Mouse (Mus musculus): ENCODE measurements around the gene Olfr1321. TPM values are rescaled to one million over a fixed set of nuclear protein-coding genes. Genes with fewer than 3 reads are reported as not detected.

Olfr1321 gene
- polyA plus RNA-seq (2015; fragmentation: Nextera tagmentation; extraction: Ambion mirVana): not detected in 2 replicates

DNA sequence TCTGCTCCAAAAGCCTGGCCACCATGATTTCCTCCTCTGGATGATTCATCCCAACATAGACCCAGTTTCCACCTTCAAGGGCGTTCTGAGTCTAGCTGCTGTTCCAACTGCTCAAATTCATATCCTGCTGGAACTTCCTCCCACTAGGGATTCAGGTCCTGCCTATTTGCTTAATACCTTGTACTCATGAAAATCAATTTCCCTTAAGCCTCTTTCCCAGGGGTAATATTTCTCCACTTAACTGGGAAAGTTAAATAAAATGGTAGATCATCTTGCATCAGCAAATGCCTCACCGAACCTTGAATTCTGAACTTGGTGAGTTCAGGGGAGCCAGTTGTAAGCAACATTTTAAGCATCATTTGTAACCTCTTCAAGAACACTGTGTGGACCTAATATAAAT is at the start of gene Olfr1321:
Gene Olfr1321, minus strand, starts transcription at position 101 of the 400 bp plus-strand sequence.
- Histone ChIP-seq H3K27ac (ENCODE audit: low read length) (no peak within 1 kb of the TSS), H3K4me3 (replicated peaks; ENCODE audit: low read length) (no peak within 1 kb of the TSS), H3K4me2 (ENCODE audit: low read depth, low read length) (no peak within 1 kb of the TSS), H3K27me3 (ENCODE audit: control insufficient read depth, insufficient read depth, low read length) (no peaks in the 10 kb centered on the region), H3K4me1 (ENCODE audit: control insufficient read depth, insufficient read depth, low read length) (no peaks in the 10 kb centered on the region), H3K36me3 (ENCODE audit: control insufficient read depth, insufficient read depth, low read length) (no peaks in the 10 kb centered on the region), H3K9ac (ENCODE audit: low read length) (no peak within 1 kb of the TSS), H3K9me3 (replicated peaks; ENCODE audit: control insufficient read depth, low read length) (no peaks in the 10 kb centered on the region)
- WGBS: 69% methylated on average over 2 of the region's 2 CpGs
- ATAC-seq (ENCODE audit: insufficient read depth, low FRiP score): no peak

DNA sequence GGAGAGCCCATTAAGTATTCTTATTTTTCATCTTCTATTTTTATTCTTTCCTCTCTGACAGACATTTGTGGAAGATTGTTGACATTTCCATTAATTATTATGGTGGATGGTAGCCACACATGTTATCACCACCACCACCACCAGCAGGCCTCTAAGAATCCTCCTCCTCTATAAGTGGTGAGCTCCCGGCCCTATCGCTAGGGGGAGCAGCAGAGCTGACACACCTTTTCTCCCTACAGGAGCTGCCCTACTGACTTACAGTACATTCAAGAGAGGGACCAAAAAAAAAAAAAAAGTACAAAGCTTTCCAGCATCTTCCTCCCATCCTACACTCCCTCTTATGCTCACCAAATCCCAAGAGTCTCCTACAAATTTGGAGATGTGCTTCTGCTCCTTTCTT is 36.0 kb upstream of the Olfr1321 start:
- Histone ChIP-seq H3K4me1 (ENCODE audit: control insufficient read depth, insufficient read depth, low read length) (no peaks in the 10 kb centered on the region), H3K9me3 (replicated peaks; ENCODE audit: control insufficient read depth, low read length) (no peaks in the 10 kb centered on the region), H3K27ac (ENCODE audit: low read length) (no peak overlapping the region), H3K9ac (ENCODE audit: low read length) (no peak overlapping the region), H3K27me3 (ENCODE audit: control insufficient read depth, insufficient read depth, low read length) (no peaks in the 10 kb centered on the region), H3K36me3 (ENCODE audit: control insufficient read depth, insufficient read depth, low read length) (no peaks in the 10 kb centered on the region), H3K4me3 (replicated peaks; ENCODE audit: low read length) (no peak overlapping the region), H3K4me2 (ENCODE audit: low read depth, low read length) (no peak overlapping the region)
- ATAC-seq (ENCODE audit: insufficient read depth, low FRiP score): no peak
- WGBS: 26% methylated on average over 2 of the region's 2 CpGs

DNA sequence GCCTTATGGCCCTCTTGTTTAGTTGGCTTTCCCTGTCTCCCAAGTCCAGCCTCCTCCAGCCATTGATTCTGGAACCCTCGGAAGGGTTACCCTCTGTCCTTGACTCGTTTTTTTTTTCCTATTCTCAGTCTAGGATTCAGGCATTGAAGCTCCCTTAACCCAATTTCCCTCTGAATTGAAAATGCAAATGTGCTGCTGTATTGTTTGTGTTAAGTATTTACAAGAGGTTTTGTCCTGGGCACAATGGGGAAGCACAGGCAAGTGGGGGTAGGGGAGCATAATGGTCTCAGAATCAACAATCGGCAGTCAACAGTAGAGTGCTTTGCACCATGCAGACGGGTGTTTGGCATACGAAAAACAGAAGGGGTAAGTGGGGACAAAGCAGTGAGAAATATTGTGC is 10.3 kb upstream of the Olfr1321 start:
- no peak overlapping the region for H3K27ac ChIP-seq (ENCODE audit: low read length)
- 43% methylated on average over 5 of the region's 5 CpGs for WGBS
- ATAC-seq (ENCODE audit: insufficient read depth, low FRiP score): no peak
- H3K27me3 ChIP-seq (ENCODE audit: control insufficient read depth, insufficient read depth, low read length): no peaks in the 10 kb centered on the region
- no peaks in the 10 kb centered on the region for H3K4me1 ChIP-seq (ENCODE audit: control insufficient read depth, insufficient read depth, low read length)
- no peak overlapping the region for H3K9ac ChIP-seq (ENCODE audit: low read length)
- H3K4me3 ChIP-seq (replicated peaks; ENCODE audit: low read length): no peak overlapping the region
- H3K9me3 ChIP-seq (replicated peaks; ENCODE audit: control insufficient read depth, low read length): no peaks in the 10 kb centered on the region
- no peaks in the 10 kb centered on the region for H3K36me3 ChIP-seq (ENCODE audit: control insufficient read depth, insufficient read depth, low read length)
- H3K4me2 ChIP-seq (ENCODE audit: low read depth, low read length): no peak overlapping the region

Other genes starting within 250 kb of the Olfr1321 start
- not detected in 2 replicates for gene Olfr1320, start 62.7 kb downstream of the Olfr1321 start, polyA plus RNA-seq (2015; fragmentation: Nextera tagmentation; extraction: Ambion mirVana)
- 3.1 and 7.1 TPM in 2 replicates for gene Igsf1, start 62.7 kb upstream of the Olfr1321 start, polyA plus RNA-seq (2015; fragmentation: Nextera tagmentation; extraction: Ambion mirVana)
- gene Olfr1322, start 156.4 kb upstream of the Olfr1321 start, polyA plus RNA-seq (2015; fragmentation: Nextera tagmentation; extraction: Ambion mirVana): not detected in 2 replicates

Measured in stomach, embryonic 16.5 days (tissue).